Mouse (Mus musculus) adrenal gland, postnatal 36 days (tissue): Measurements from ENCODE around the gene Snrpa. TPM values are rescaled to one million over a fixed set of nuclear protein-coding genes. Genes with fewer than 3 reads are reported as not detected.

Experiments used
- DNase-seq, 2 experiments: peaks; one replicate each; pipeline ENCODE4 v3.0.0; 2021; ENCODE audit warnings: mixed read lengths in 1 of 2
- microRNA-seq: library from miRNA; unstranded; fragments of <30 nt; microRNA quantifications from one replicate; pipeline ENCODE4 v1.2.0, GENCODE M21; 2021
- total RNA-seq, 2 experiments: library from RNA; stranded (reverse); gene quantifications; 2 replicates each; pipeline ENCODE4 v1.2.3; 2021

Gene Snrpa
- total RNA-seq, 2 experiments from 2014 or later, result 78.6 to 84.2 TPM

GRCm38 (mm10) chr7:27167475-27168094 lies 28.5 kb downstream of the Snrpa start:
- no peak for DNase-seq

GRCm38 (mm10) chr7:27166614-27167474 lies 29.2 kb downstream of the Snrpa start, which contains the start of gene Egln2:
TSS of gene Egln2 (minus strand) at chr7:27166802.
- DNase-seq, result peak; percentile 97

- DNase-seq, result peak; percentile 92 to 96
Measured at GRCm38 (mm10) chr7:27166229-27166613, 29.9 kb downstream of the Snrpa start.

- no peak for DNase-seq
Measured at GRCm38 (mm10) chr7:27165696-27166095, 30.4 kb downstream of the Snrpa start.

- peak; percentile 87 to 89 for DNase-seq
Measured at GRCm38 (mm10) chr7:27165007-27165655, 30.9 kb downstream of the Snrpa start.

GRCm38 (mm10) chr7:27164112-27164947 lies 31.7 kb downstream of the Snrpa start:
- DNase-seq, result peak; percentile 71

GRCm38 (mm10) chr7:27163450-27163805 lies 32.6 kb downstream of the Snrpa start:
- no peak for DNase-seq

GRCm38 (mm10) chr7:27162780-27163449 lies 33.2 kb downstream of the Snrpa start:
- DNase-seq, result peak in 1 of 2 experiments; percentile 26

- DNase-seq, result peak; percentile 55 to 58
Measured at GRCm38 (mm10) chr7:27161744-27162143, 34.3 kb downstream of the Snrpa start.

GRCm38 (mm10) chr7:27160921-27161320 lies 35.1 kb downstream of the Snrpa start:
- DNase-seq, result no peak

- peak; percentile 89 to 92 for DNase-seq
Measured at GRCm38 (mm10) chr7:27159882-27160281, 36.2 kb downstream of the Snrpa start.

GRCm38 (mm10) chr7:27159256-27159655 lies 36.8 kb downstream of the Snrpa start:
- peak in 1 of 2 experiments; percentile 38 for DNase-seq

GRCm38 (mm10) chr7:27158171-27158570 lies 37.9 kb downstream of the Snrpa start:
- no peak for DNase-seq

- DNase-seq, result no peak
Measured at GRCm38 (mm10) chr7:27156005-27156404, 40.1 kb downstream of the Snrpa start.

GRCm38 (mm10) chr7:27153205-27153764 lies 42.8 kb downstream of the Snrpa start, which contains the start of gene Cyp2t4:
TSS of gene Cyp2t4 (plus strand) at chr7:27153714.
- DNase-seq, result no peak

Small RNAs within 50 kb of the gene (microRNA-seq; reads per million reads assigned to microRNA genes)
- not detected for gene Mir1191
- gene Mir3101, result not detected

Other genes starting within 250 kb of the Snrpa start
- gene Cyp2a12, start 167.2 kb downstream of the Snrpa start, total RNA-seq, result under 1 TPM; 0.30 to 0.79 TPM
- 100 to 1,000 TPM in 1 of 2 experiments, 1 to 10 TPM in 1; 1.7 to 817 TPM for gene Cyp2f2, start 76.4 kb downstream of the Snrpa start, total RNA-seq
- not detected for gene Cyp2t4, start 42.6 kb downstream of the Snrpa start, total RNA-seq
- 100 to 1,000 TPM in 1 of 2 experiments, 10 to 100 TPM in 1; 86.0 to 106 TPM for gene Egln2, start 29.5 kb downstream of the Snrpa start, total RNA-seq
- gene Rab4b, start 17.4 kb downstream of the Snrpa start, total RNA-seq, result 10 to 100 TPM; 50.9 to 59.0 TPM
- gene Gm21983, start 15.2 kb downstream of the Snrpa start, total RNA-seq, result not detected
- gene Mia, start 15.1 kb downstream of the Snrpa start, total RNA-seq, result under 1 TPM; 0.50 to 0.56 TPM
- gene BC024978, start 490 bp downstream of the Snrpa start, total RNA-seq, result 10 to 100 TPM; 21.0 to 25.0 TPM
- gene Itpkc, start 32.4 kb upstream of the Snrpa start, total RNA-seq, result 10 to 100 TPM; 14.0 to 14.6 TPM
- gene Coq8b, start 36.8 kb upstream of the Snrpa start, total RNA-seq, result 10 to 100 TPM; 41.3 to 70.6 TPM
- gene Numbl, start 62.2 kb upstream of the Snrpa start, total RNA-seq, result 10 to 100 TPM in 1 of 2 experiments, 1 to 10 TPM in 1; 8.8 to 10.1 TPM
- gene Ltbp4, start 141.4 kb upstream of the Snrpa start, total RNA-seq, result 10 to 100 TPM; 77.8 to 94.6 TPM
- 10 to 100 TPM; 22.3 TPM for gene Shkbp1, start 159.7 kb upstream of the Snrpa start, total RNA-seq
- 1 to 10 TPM in 1 of 2 experiments, not detected in 1; 6.1 TPM for gene Gm20479, start 161.1 kb upstream of the Snrpa start, total RNA-seq